In the genomic region with DNA sequence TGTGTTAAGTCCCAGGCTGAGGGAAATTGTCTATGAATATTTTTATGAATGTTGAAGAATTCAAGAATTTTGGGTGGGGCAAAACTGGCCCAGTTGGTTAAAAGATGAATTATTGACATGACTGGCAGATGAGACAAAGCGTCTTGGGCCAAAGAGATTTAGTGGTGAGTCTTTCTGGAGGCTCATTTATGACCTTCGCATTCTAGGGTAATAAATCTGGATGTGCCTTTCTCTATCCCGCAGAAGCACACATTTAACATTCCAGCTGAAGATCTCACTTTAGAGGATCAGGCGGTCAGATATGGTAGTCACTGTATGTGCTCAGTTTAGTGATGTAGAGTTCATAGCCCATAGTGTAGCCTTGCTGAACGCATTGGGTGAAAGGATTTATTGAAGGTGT, we compare ENCODE assay signal across 22 mouse cellular contexts.
A peak's percentile ranks its signal among the peaks of the same experiment; 100 is the strongest.
DNase-seq lines count a peak whose midpoint lies in the region; ATAC-seq and TF ChIP-seq lines count a peak whose summit lies in the region.
"Had no signal": no experiment of that assay in that cellular context is flagged by ENCODE, and none has a peak within 500 bp of the region (broad histone marks: within the 10 kb centered on the region; RNA-seq: fewer than 3 reads in every experiment).

No protein-coding gene starts in this region.

- no peak overlapping the region for H3K4me3 ChIP-seq in C2C12 (ENCODE audit: insufficient read depth, poor library complexity, severe bottlenecking)
- no peak overlapping the region for H3K4me3 ChIP-seq in embryonic fibroblast, embryonic 13.5 days (ENCODE audit: insufficient read depth, low read length)
- H3K4me3 ChIP-seq in liver, embryonic 11.5 days (ENCODE audit: low read depth, low read length): no peak overlapping the region
- no peak overlapping the region for H3K4me3 ChIP-seq in intestine, embryonic 15.5 days (replicated peaks)
- H3K4me3 ChIP-seq: embryonic facial prominence, embryonic 10.5 days; embryonic facial prominence, embryonic 12.5 days; erythroblast, embryonic 14.5 days; forebrain, embryonic 10.5 days; forebrain, embryonic 12.5 days had no signal

- H3K27ac ChIP-seq in embryonic fibroblast, embryonic 13.5 days (ENCODE audit: insufficient read depth, low read length): peak overlapping the region; percentile 91
- no peak overlapping the region for H3K27ac ChIP-seq in liver, embryonic 11.5 days (ENCODE audit: low read depth, low read length)
- no peak overlapping the region for H3K27ac ChIP-seq in intestine, embryonic 15.5 days
- H3K27ac ChIP-seq: embryonic facial prominence, embryonic 10.5 days; embryonic facial prominence, embryonic 12.5 days; forebrain, embryonic 10.5 days; forebrain, embryonic 12.5 days had no signal

- DNase-seq in heart, adult 11 months: peak; percentile 63
- DNase-seq in heart, postnatal 4 days: no peak
- no peak for DNase-seq in liver, embryonic 11.5 days (ENCODE audit: low spot score)
- no peak for DNase-seq in Muller cell, postnatal 12 days (ENCODE audit: inconsistent ontology term)
- DNase-seq: adrenal gland, adult 8-10 months; adrenal gland, postnatal 25 days; B cell, adult 2 months; cerebellum, adult 11 months; cerebellum, adult 2 months; cerebellum, adult 9-10 months; cerebellum, postnatal 10 days; cerebellum, postnatal 25 days had no signal

- no peaks in the 10 kb centered on the region for H3K79me2 ChIP-seq in C2C12 (ENCODE audit: control insufficient read depth, insufficient read depth)

- H3K9me3 ChIP-seq in liver, embryonic 11.5 days (ENCODE audit: control insufficient read depth, low read length): no peaks in the 10 kb centered on the region
- no peaks in the 10 kb centered on the region for H3K9me3 ChIP-seq in intestine, embryonic 15.5 days
- H3K9me3 ChIP-seq: embryonic facial prominence, embryonic 10.5 days; embryonic facial prominence, embryonic 12.5 days; forebrain, embryonic 10.5 days; forebrain, embryonic 12.5 days had no signal

- H3K79me3 ChIP-seq in C2C12 (ENCODE audit: low read depth): no peaks in the 10 kb centered on the region

- 81% methylated on average over 5 of the region's 5 CpGs for WGBS in liver, embryonic 11.5 days
- 65% methylated on average over 5 of the region's 5 CpGs for WGBS in intestine, embryonic 15.5 days

- H3ac ChIP-seq in C2C12 (ENCODE audit: control insufficient read depth, insufficient read length, low read depth): no peak overlapping the region

- ATAC-seq in liver, embryonic 11.5 days (replicated peaks; ENCODE audit: low FRiP score): no peak
- ATAC-seq in intestine, embryonic 15.5 days: no peak
- ATAC-seq: forebrain, embryonic 14.5 days; forebrain, embryonic 16.5 days had no signal

- no peak overlapping the region for H3K9ac ChIP-seq in liver, embryonic 11.5 days (ENCODE audit: low read depth, low read length)
- no peak overlapping the region for H3K9ac ChIP-seq in intestine, embryonic 15.5 days
- H3K9ac ChIP-seq: embryonic facial prominence, embryonic 12.5 days; forebrain, embryonic 12.5 days had no signal

- H3K27me3 ChIP-seq in C2C12 (ENCODE audit: control insufficient read depth, insufficient read depth, insufficient read length): no peaks in the 10 kb centered on the region
- no peaks in the 10 kb centered on the region for H3K27me3 ChIP-seq in liver, embryonic 11.5 days (replicated peaks; ENCODE audit: control insufficient read depth, insufficient read depth, low read length)
- H3K27me3 ChIP-seq in intestine, embryonic 15.5 days (replicated peaks): no peaks in the 10 kb centered on the region
- H3K27me3 ChIP-seq: embryonic facial prominence, embryonic 12.5 days; forebrain, embryonic 12.5 days had no signal

- TF ChIP-seq POLR2A in embryonic fibroblast, embryonic 13.5 days (IDR thresholded peaks at IDR 0.05; ENCODE audit: low read depth, low read length): no peak

- no peak for TF ChIP-seq CTCF in C2C12 (IDR thresholded peaks at IDR 0.05; ENCODE audit: control insufficient read depth, insufficient read depth, insufficient read length)
- TF ChIP-seq CTCF in embryonic fibroblast, embryonic 13.5 days (IDR thresholded peaks at IDR 0.05; ENCODE audit: borderline replicate concordance, insufficient read depth, low read length): no peak

- H3K36me3 ChIP-seq in C2C12 (ENCODE audit: control insufficient read depth, insufficient read depth): no peaks in the 10 kb centered on the region
- H3K36me3 ChIP-seq in liver, embryonic 11.5 days (ENCODE audit: control insufficient read depth, insufficient read depth, low read length): no peaks in the 10 kb centered on the region
- no peaks in the 10 kb centered on the region for H3K36me3 ChIP-seq in intestine, embryonic 15.5 days
- H3K36me3 ChIP-seq: embryonic facial prominence, embryonic 10.5 days; embryonic facial prominence, embryonic 12.5 days; forebrain, embryonic 10.5 days; forebrain, embryonic 12.5 days had no signal

- no peak overlapping the region for H3K4me2 ChIP-seq in liver, embryonic 11.5 days
- H3K4me2 ChIP-seq in intestine, embryonic 15.5 days (replicated peaks): no peak overlapping the region
- H3K4me2 ChIP-seq: embryonic facial prominence, embryonic 12.5 days; forebrain, embryonic 12.5 days had no signal

- peaks cover 7% of the 10 kb centered on the region; the same call in 1 of the 2 replicates for H3K4me1 ChIP-seq in embryonic fibroblast, embryonic 13.5 days (ENCODE audit: control insufficient read depth, insufficient read depth, low read length)
- H3K4me1 ChIP-seq in liver, embryonic 11.5 days (replicated peaks; ENCODE audit: control insufficient read depth, insufficient read depth, low read length): no peaks in the 10 kb centered on the region
- no peaks in the 10 kb centered on the region for H3K4me1 ChIP-seq in intestine, embryonic 15.5 days (replicated peaks)
- H3K4me1 ChIP-seq: embryonic facial prominence, embryonic 10.5 days; embryonic facial prominence, embryonic 12.5 days; forebrain, embryonic 10.5 days; forebrain, embryonic 12.5 days had no signal

TF ChIP-seq in C2C12, 6 proteins besides CTCF, POLR2A, EP300 and RAD21:
- TF ChIP-seq MAX (IDR thresholded peaks at IDR 0.05) (peak; percentile 74), MYOG (IDR thresholded peaks at IDR 0.05; ENCODE audit: control insufficient read depth, extremely low read depth, insufficient read length) (no peak), FOSL1 (IDR thresholded peaks at IDR 0.05; ENCODE audit: insufficient read depth, low read length, poor library complexity, severe bottlenecking) (peak; percentile 92), MYOD1 (IDR thresholded peaks at IDR 0.05; ENCODE audit: control insufficient read depth, insufficient read length, low read depth) (peak; percentile 25)
TF ChIP-seq in C2C12: peak in this region for 3.
